Mouse (Mus musculus): ENCODE data around the gene Klk1.
"Not testable (repeated sequence)": the region's sequence is repeated elsewhere in the genome, so short reads cannot be mapped to it uniquely, and the experiment has no call there.

Gene Klk1

DNA sequence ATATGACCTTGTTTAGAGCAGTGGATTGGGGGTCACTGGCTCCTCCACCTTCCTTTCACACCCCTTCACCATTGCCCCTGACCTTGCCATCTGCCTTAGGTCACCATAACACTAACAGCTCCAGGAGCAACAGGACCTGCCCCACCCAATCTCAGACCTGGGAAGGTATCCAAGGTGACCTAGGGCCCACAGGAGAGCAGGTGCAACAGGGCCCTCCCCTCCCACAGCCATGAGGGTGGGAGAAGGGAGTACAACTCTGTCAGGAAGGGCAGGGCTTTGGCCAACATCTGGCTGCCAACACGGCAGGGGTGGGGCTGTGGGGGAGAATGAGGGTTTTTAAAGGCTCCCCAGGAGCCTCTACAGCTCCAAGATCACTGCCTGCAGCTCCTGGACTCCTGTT lies at the start of gene Klk1:
TSS of gene Klk1 (plus strand) at position 285 of the 400 bp plus-strand sequence.
- no peak for DNase-seq (ENCODE audit: low spot score)

DNA sequence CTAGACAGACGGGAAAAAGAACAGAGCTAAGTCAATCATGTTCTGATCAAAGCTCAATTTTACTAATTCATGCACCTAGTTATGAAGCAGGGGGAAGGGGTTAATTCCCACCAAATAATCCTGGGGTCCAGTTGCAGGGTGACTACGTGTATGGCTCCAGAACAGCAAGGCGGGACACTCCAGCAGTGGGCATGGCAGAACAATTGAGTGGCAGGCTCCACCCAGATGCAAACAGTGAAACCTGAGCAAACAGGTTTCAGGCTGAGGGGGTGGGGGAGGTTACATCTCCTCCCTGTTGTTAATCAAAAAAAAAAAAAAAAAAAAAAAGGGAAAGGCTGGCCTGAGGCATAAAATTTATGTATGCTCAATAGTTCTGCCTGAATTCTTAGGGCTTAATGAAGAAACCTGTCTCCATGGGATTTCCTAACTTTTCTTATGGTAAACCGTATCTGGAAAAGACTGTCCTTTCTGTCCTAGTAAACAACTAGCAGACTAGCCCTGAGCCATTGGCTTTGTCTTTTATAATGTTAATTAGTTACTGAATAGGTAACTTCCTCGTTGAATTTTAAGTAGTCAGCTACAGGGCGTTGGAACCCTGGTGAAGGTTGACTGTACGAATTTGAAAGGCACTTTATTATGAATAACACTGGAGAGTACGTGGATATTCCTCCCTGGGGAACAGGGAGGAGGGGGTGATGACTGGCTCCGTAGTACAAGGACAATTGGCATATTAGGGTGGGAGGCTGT lies 45.7 kb upstream of the Klk1 start:
- no peak for DNase-seq (ENCODE audit: low spot score)

DNA sequence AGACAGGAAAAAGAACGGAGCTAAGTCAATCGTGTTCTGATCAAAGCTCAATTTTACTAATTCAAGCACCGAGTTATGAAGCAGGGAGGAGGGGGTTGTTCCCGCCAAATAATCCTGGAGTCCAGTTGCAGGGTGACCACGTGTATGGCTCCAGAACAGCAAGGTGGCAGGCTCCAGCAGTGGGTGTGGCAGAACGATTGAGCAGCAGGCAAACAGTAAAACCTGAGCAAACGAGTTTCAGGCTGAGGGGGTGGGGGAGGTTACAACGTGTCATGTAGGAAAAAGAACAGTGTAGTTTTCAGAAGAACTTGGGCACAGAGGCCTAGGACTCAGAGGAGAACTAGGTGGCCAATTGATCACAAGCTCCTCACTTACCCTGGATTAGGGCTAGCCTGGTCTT lies 38.6 kb upstream of the Klk1 start:
- DNase-seq (ENCODE audit: low spot score): not testable (repeated sequence)

DNA sequence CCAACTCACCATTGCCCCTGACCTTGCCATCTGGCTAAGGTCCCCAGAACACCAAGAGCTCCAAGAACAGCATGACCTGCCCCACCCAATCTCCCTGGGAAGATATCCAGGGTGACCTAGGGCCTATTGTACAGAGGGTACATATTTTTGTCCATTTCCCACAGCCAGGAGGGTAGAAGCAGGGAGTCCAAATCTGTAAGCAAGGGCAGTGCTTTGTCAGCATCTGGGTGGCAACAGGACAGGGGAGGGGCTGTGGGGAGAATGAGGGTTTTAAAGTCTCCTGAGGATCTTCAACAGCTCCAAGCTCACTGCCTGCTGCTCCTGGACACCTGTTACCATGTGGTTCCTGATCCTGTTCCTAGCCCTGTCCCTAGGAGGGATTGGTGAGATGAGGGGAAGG lies 37.2 kb upstream of the Klk1 start, which contains the start of gene Klk1b24:
TSS of gene Klk1b24 (plus strand) at position 301 of the 400 bp plus-strand sequence.
- DNase-seq (ENCODE audit: low spot score): not testable (repeated sequence)

DNA sequence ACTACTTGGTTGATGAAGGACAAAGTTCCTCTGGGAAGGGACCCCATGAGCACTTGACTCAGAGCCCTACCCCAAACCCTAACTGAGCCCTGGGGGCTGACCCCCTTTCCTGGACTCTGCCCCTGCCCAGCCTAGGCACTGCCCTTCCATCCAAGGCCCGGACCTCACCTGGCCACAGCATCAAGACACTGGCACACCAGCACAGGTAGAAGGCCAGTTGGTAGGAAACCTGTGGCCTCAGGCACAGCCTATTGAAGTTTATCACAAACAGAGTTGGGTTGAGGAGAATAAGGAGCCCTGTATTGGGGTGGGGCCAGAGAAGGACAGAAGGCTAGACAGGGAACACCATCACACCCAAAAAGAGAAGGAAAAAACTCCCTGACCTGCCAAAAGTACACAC lies 31.7 kb upstream of the Klk1 start:
- DNase-seq (ENCODE audit: low spot score): not testable (repeated sequence)

DNA sequence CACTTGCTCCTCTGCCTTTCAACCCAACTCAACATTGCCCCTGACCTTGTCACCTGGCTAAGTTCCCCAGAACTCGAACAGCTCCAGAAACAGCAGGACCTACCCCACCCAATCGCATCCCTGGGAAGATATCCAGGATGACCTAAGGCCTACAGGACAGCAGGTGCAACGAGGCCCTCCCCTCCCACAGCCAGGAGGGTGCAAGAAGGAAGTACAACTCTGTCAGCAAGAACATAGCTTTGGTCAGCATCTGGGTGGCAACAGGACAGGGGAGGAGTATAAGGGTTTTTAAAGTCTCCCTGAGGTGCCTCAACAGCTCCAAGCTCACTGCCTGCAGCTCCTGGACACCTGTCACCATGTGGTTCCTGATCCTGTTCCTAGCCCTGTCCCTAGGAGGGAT lies 27.3 kb upstream of the Klk1 start, which contains the start of gene Klk1b3:
TSS of gene Klk1b3 (plus strand) at position 301 of the 400 bp plus-strand sequence.
- DNase-seq (ENCODE audit: low spot score): no peak

DNA sequence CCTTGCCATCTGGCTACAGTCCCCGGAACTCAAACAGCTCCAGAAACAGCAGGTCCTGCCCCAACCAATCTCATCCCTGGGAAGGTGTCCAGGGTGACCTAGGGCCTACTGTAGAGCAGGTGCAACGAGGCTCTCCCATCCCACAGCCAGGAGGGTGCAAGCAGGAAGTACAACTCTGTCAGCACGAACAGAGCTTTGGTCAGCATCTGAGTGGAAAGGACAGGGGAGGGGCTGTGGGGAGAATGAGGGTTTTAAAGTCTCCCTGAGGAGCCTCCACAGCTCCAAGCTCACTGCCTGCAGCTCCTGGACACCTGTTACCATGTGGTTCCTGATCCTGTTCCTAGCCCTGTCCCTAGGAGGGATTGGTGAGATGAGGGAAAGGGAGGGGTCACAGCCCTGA lies 18.0 kb upstream of the Klk1 start, which contains the start of gene Klk1b4:
TSS of gene Klk1b4 (plus strand) at position 301 of the 400 bp plus-strand sequence.
- DNase-seq (ENCODE audit: low spot score): not testable (repeated sequence)

DNA sequence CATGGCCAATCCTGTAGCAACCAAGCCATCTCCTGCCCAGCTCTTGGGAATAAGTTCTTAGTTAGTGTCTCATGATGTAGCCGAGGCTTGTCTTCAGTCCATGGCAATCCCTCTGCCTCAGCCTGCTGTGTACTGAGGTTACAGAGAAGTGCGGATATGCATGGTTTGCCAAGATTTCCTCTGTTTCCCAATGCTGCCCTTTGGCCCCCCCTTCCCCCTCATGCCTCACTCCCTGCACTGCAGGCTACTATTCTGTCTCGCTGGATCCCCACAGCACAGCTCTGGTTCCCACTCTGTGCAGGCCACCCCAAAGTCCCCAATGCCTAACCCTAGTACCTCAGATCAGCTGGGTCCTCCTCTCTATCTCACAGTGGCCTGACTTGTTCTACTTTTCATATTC lies 16.9 kb upstream of the Klk1 start:
- no peak for DNase-seq (ENCODE audit: low spot score)

DNA sequence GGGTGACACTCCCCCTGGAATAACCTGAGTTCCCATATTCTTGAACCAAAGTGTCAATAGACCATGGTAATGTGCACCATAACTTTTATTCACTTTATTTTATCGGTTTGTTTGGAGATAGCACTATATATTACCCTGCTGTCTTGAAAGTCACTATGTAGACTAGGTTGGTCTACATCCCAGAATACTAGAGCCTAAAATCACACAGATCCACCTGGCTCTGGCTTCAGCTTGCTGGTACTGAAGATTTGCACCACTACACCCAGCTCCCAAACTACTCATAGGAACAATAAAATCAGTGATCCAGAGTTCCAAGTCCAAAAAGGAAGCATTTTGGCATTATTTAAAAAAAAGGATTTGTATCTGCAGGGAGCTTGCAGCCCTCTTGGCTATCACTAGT lies 9.5 kb upstream of the Klk1 start, which contains the start of gene Klk1b5:
TSS of gene Klk1b5 (plus strand) at position 301 of the 400 bp plus-strand sequence.
- no peak for DNase-seq (ENCODE audit: low spot score)

DNA sequence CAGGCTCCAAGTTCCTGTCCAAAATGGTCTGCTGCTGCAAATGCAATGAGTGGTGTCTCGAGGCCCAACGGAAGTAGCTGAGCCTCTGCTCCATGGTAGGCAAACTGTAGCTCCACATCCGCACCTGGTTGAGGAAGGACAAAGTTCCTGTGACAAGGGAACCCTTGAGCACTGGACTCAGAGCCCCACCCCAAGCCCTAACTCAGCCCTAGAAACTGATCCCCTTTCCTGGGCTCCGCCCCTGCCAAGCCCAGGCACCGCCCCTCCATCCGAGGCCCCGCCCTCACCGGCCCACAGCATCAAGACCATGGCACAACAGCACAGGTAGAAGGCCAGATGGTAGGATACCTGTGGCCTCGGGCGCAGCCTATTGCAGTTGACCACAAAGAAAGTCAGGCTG lies 3.6 kb upstream of the Klk1 start:
- DNase-seq (ENCODE audit: low spot score): not testable (repeated sequence)

DNA sequence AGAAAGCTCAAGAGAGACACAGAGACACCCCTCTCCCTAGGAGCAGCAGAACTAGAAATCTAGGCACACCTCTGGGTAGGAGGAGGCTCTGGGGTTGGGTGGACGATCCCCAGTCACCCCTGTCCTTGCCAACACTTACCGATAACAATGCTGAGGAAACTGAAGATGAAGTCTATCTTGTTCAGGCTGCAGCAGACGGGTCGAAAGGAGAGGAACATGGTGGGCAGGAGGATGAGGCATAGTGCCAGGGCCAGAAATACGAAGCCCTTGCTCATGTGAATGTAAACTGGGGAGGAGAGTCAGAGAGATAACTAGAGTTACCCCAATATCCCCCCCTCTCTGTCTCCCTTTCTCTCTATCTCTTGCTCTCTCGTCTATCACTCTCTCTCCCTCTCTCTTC lies 2.8 kb upstream of the Klk1 start:
- DNase-seq (ENCODE audit: low spot score): not testable (repeated sequence)

DNA sequence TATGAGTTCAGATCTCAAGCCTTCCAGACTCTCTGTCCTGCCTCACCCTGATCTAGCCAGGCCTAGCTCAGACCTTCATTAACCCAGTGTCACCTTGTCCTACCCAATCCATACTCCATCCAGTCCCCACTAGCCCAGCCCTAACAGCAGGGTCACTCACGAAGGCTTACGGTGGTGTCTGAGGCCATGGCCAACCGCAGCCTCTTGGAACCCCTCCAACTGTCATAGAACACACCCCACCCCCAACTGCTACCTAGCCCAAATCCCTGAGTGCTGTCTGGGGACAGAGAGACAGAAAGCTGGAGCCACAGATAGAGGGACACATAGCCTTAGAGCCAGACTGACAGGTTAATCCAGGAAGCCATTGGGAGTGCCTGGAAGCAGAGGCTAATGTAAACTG lies 10.7 kb downstream of the Klk1 start, which contains the start of gene Gm36864:
TSS of gene Gm36864 (plus strand) at position 269 of the 400 bp plus-strand sequence.
- no peak for DNase-seq (ENCODE audit: low spot score)

DNA sequence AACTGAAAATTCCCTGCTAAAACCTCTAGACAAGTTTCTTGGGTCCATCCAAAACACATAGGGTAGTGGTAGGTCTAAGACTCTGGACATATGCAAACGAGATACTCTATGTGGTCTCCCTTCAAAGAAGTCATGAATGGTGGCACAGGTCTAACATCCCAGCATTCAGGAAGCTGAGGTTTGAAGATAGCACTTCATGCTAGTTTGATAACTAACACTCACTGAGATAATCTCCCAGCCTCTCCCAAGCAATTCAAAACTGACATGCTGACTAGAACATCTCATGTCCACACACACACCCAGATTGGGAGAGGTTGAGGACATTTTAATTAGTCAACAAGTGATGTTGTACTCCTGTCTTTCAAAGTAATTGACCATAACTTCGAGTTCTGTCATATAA lies 14.8 kb downstream of the Klk1 start:
- DNase-seq (ENCODE audit: low spot score): no peak

DNA sequence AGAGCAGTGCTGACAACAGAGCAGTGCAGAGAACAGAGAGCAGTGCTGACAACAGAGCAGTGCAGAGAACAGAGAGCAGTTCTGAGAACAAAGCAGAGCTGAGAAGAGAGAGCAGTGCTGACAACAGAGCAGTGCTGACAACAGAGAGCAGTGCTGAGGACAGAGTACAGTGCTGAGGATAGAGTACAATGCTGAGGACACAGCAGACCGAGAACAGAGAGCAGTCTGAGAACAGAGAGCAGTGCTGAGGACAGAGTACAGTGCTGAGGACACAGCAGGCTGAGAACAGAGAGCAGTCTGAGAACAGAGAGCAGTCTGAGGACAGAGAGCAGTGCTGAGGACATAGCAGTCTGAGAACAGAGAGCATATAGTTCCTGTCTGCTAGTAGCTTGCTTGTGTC lies 15.6 kb downstream of the Klk1 start:
- no peak for DNase-seq (ENCODE audit: low spot score)

DNA sequence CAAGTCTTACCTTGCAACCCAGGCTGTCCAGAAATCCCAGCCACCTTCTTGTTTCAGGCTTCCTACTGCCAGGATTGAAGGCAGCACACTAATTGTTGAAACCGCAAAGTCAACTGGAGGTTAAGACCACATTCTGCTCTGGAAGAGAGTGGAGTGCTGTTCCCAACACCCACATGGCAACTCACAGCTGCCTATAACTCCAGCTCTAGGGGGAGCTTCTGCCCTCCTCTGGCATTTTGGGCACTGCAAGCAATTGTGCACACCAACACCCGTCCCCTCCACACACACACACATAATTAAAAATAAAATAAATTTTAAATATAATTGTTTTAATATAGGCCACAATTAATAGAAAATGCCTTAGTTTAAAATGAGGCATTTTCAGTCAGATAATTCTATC lies 16.0 kb downstream of the Klk1 start:
- no peak for DNase-seq (ENCODE audit: low spot score)

DNA sequence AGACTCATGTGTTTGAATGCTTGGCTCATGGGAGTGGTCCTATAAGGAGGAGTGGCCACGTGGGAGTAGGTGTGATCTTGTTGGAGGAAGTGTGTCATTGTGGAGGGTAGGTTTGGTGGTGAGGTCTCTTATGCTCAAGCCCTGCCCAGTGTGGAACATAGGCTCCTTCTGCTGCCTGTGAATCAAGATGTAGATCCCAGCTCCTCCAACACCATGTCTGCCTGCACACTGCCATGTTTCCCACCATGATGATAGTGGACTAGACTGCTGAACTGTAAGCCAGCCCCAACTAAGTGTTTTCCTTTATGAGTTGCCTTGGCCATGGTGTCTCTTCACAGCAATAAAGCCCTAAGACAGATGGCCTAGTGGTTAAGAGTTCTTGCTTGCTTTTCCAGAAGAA lies 18.9 kb downstream of the Klk1 start:
- DNase-seq (ENCODE audit: low spot score): no peak

DNA sequence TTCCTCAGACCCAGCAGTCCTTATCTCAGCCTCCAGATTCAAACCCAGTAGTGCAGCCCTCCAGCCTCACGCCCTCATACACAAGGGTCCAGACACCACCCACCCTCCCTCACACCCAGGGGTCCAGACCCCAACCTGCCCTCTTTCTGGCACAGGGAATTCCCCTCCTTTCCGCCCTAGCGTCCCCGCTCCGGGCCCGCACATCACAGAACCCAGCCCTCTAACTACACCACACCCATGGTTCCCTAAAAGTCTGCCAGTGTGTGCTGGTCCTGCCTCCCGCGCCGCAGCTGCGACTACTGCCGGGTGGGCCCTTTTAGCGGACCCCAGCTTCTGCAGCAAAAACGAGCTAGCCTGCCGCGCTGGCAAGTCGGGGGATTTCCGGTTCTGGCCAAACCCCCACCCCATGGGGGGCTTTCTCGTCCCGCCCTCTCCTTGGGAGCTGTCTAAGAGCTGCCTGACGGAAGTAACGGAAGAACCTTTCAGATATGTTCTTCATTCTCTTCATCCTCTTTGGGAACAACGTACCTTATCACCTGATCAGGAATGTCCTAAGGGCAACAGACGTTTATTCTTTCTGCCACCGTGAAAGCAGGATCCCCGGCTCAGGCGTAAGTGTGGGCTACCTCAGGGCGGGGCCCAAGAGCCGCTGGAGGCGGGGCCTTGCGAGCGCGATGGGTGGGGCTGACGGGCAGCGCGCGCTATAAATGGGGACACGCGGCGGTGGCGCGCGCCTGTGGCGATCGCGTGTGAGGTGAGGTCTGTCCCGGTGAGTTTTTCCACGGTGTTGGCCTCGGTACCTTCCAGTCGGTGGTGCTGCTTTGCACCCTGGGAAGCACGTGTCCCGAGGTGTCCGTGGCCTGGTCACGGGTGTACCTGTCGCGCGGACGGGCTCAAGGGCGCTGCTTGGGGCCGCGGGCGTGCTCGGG lies 21.2 kb downstream of the Klk1 start, which contains the start of the genes 1700028J19Rik and 2410002F23Rik:
TSS of gene 1700028J19Rik (minus strand) at position 641 of the 929 bp plus-strand sequence.
TSS of gene 2410002F23Rik (plus strand) at position 668 of the 929 bp plus-strand sequence.
- DNase-seq (ENCODE audit: low spot score): peak; percentile 87

DNA sequence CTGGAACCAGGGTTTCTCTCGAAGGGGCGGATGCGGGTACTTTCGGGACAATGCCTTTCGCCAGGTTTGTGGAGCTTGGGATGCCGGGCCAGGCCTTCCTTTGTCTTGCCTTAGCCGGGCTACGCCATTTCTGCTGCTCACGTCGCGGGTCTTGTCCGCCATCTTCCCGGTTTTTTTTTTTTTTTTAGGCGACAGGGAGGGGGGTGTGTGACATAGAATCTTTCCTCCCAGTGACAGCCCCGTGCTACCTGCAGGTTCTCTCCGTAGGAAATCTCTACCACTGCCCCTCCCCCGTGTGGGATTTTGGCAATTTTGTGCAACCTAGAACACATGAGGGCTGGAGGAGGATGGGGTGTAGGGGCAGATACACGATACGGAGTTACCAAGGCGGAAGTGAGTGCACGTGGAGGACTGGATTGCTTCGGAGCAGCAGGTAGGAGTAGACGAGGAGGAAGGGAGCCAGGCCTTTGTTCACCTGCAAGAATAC lies 21.9 kb downstream of the Klk1 start:
- peak; percentile 33 for DNase-seq (ENCODE audit: low spot score)

DNA sequence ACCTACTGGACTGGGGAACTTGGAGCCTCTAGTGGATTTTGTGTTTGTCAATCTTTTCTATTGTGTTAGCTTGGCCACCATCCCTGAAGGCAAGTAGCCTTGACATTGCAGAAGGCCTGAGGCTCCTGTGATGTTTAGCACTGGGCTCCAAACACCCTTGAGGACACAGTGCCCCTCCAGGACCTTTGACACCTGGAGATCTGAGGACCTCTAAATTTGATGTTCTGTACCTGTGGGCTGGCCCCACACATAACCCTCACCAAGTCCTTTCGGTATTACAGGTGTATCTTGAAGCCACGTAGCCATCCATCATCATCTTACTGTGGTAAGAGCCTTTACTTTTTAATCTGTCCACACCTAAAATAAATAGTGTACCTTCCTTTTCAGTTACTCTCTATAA lies 22.8 kb downstream of the Klk1 start:
- DNase-seq (ENCODE audit: low spot score): no peak

DNA sequence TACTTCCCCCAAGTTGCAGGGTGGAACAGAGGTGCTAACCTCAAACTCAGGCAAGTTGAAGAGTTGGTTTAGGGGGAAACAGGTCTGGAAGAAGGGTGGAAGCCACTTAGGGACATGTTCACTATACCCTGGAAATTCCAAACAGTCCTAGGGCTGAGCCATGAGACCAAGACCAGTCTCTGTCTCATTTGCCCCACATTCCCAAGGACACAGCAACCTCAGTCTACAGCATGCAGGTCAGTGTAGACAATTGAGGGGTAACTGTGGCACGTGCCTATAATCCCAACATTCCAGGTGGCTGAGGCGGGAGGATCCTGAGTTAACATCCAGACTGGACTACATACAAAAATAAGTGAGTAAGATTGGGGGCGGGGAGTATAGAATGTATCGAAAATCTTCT lies 24.1 kb downstream of the Klk1 start:
- no peak for DNase-seq (ENCODE audit: low spot score)

DNA sequence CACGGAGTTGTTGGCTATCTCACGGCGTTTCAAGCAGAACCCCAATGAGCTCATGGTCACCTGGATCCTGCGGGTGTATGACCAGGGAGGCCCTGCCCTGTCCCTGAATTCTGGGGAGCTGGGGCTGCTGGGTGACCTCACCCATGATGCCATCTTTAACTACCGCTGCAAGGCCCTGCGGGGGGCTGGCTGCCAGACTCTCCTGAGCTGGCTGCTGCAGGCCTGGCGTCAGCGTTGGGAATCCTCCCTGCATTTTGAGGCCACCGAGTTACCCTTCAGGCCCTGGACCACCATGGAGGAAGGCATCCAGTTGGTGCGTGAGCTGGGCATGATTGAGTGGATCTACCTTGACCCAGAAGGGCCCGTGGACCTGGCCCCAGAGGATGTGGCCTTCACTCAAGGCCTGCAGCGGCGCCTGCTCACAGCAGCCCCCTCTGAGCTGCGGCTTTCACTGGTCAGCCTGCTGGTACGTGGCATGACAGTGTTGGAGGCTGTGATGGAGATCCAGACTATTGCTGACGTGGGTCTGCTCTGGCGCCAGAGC lies 25.6 kb downstream of the Klk1 start:
- not testable (repeated sequence) for DNase-seq (ENCODE audit: low spot score)

Data from left cerebral cortex, adult 11 months (tissue).